Mouse (Mus musculus) limb, embryonic 12.5 days (tissue): ENCODE measurements around the gene Tagln2. TPM values are rescaled to one million over a fixed set of nuclear protein-coding genes. Genes with fewer than 3 reads are reported as not detected.
A peak's percentile ranks its signal among the peaks of the same experiment; 100 is the strongest.

Source experiments
- ATAC-seq: fragments of 200-750 bp; cut with Nextera tagmentation; 2 replicates; pipeline ENCODE4 v1.8.0; 2017; ENCODE audit warnings: low read depth, moderate TSS enrichment; ENCODE audit not compliant: insufficient number of reproducible peaks, insufficient read depth, low FRiP score, low TSS enrichment
- H3K27ac ChIP-seq: fragments of 300-500 bp; sonication (generic); 2 replicates; pipeline ENCODE4 v1.5.1; 2016; ENCODE audit warnings: mild to moderate bottlenecking, moderate library complexity
- H3K27me3 ChIP-seq: fragments of 300-500 bp; sonication (generic); 2 replicates; pipeline ENCODE4 v1.6.1; 2016; ENCODE audit warnings: mild to moderate bottlenecking, moderate library complexity
- H3K36me3 ChIP-seq: fragments of 300-500 bp; sonication (generic); 2 replicates; pipeline ENCODE4 v1.6.1; 2016; ENCODE audit warnings: mild to moderate bottlenecking, moderate library complexity
- H3K4me1 ChIP-seq: fragments of 300-500 bp; sonication (generic); replicated peaks from 2 replicates; pipeline ENCODE4 v1.6.1; 2016
- H3K4me2 ChIP-seq: fragments of 300-500 bp; sonication (generic); 2 replicates; pipeline ENCODE4 v1.6.1; 2016; ENCODE audit warnings: mild to moderate bottlenecking, moderate library complexity
- H3K4me3 ChIP-seq: fragments of 300-500 bp; sonication (generic); replicated peaks from 2 replicates; pipeline ENCODE4 v1.5.1; 2016; ENCODE audit warnings: mild to moderate bottlenecking
- H3K9ac ChIP-seq: fragments of 300-500 bp; sonication (generic); replicated peaks from 2 replicates; pipeline ENCODE4 v1.6.1; 2016; ENCODE audit warnings: mild to moderate bottlenecking, moderate library complexity
- H3K9me3 ChIP-seq: fragments of 300-500 bp; sonication (generic); 2 replicates; pipeline ENCODE4 v1.6.1; 2016; ENCODE audit warnings: mild to moderate bottlenecking, moderate library complexity
- WGBS: fragments of 180-500 bp; shearing (Covaris S2); methylation state at CpG from one replicate; pipeline ENCODE4 v1.1.7; 2016; 5-methylcytosine and 5-hydroxymethylcytosine counted together
- polyA plus RNA-seq: library from polyadenylated mRNA; unstranded; fragments of >200 nt; fragmentation: Nextera tagmentation; extraction: Ambion mirVana; gene quantifications from 2 replicates; pipeline ENCODE4 v1.2.1, GENCODE M21; 2016

Gene Tagln2
- polyA plus RNA-seq, 1 experiment from 2014 or later, result 66.4 TPM

- H3K4me2 ChIP-seq, result no peak overlapping the region
Observed at GRCm38 (mm10) chr1:172515396-172515795, 15.5 kb downstream of the Tagln2 start.

GRCm38 (mm10) chr1:172518013-172518412 is 18.2 kb downstream of the Tagln2 start:
- WGBS, result 77% methylated on average over 4 of the region's 4 CpGs
- peaks cover 17% of the 10 kb centered on the region for H3K4me1 ChIP-seq
- no peak overlapping the region for H3K4me2 ChIP-seq
- H3K27ac ChIP-seq, result no peak overlapping the region
- H3K9me3 ChIP-seq, result 0 out of 2 replicates have a peak, but pooled peaks cover 5% of the 10 kb centered on the region
- H3K9ac ChIP-seq, result no peak overlapping the region
- H3K36me3 ChIP-seq, result no peaks in the 10 kb centered on the region
- no peak overlapping the region for H3K4me3 ChIP-seq
- ATAC-seq, result no peak
- H3K27me3 ChIP-seq, result 0 out of 2 replicates have a peak, but pooled peaks cover 4% of the 10 kb centered on the region

More at GRCm38 (mm10) chr1:172515396-172515795, 15.5 kb downstream of the Tagln2 start:
- Histone ChIP-seq H3K27ac (no peak overlapping the region), H3K4me1 (peaks cover 12% of the 10 kb centered on the region; the same call in 1 of the 2 replicates), H3K27me3 (no peaks in the 10 kb centered on the region), H3K4me3 (no peak overlapping the region), H3K9me3 (0 out of 2 replicates have a peak, but pooled peaks cover 5% of the 10 kb centered on the region), H3K36me3 (no peaks in the 10 kb centered on the region), H3K9ac (no peak overlapping the region)
- WGBS, result 67% methylated on average over 1 of the region's 1 CpGs
- ATAC-seq, result no peak

- 0 out of 2 replicates have a peak, but pooled peaks cover 5% of the 10 kb centered on the region for H3K9me3 ChIP-seq
- H3K9ac ChIP-seq, result no peak overlapping the region
- no peak overlapping the region for H3K4me3 ChIP-seq
- 0 out of 2 replicates have a peak, but pooled peaks cover 4% of the 10 kb centered on the region for H3K27me3 ChIP-seq
- H3K4me2 ChIP-seq, result no peak overlapping the region
- H3K4me1 ChIP-seq, result peaks cover 15% of the 10 kb centered on the region
- no peak overlapping the region for H3K27ac ChIP-seq
- 67% methylated on average over 6 of the region's 6 CpGs for WGBS
- H3K36me3 ChIP-seq, result no peaks in the 10 kb centered on the region
- no peak for ATAC-seq
Observed at GRCm38 (mm10) chr1:172519644-172520043, 19.8 kb downstream of the Tagln2 start.

- H3K9me3 ChIP-seq, result 0 out of 2 replicates have a peak, but pooled peaks cover 5% of the 10 kb centered on the region
- H3K27ac ChIP-seq, result 0 out of 2 replicates have a peak within 1 kb of the TSS, but pooled peaks have one; percentile 0
- 5% methylated on average over 28 of the region's 28 CpGs for WGBS
- ATAC-seq, result peak; percentile 88
- H3K9ac ChIP-seq, result no peak within 1 kb of the TSS
- 0 out of 2 replicates have a peak, but pooled peaks cover 4% of the 10 kb centered on the region for H3K27me3 ChIP-seq
- H3K4me3 ChIP-seq, result peak within 1 kb of the TSS; percentile 36
- peak within 1 kb of the TSS; percentile 54 for H3K4me2 ChIP-seq
- H3K36me3 ChIP-seq, result no peaks in the 10 kb centered on the region
- H3K4me1 ChIP-seq, result peaks cover 24% of the 10 kb centered on the region
Observed at GRCm38 (mm10) chr1:172520576-172521440, 21.0 kb downstream of the Tagln2 start, which contains the start of gene Cfap45. Gene Cfap45, plus strand, starts transcription at chr1:172520801.

GRCm38 (mm10) chr1:172522524-172522923 is 22.7 kb downstream of the Tagln2 start:
- Histone ChIP-seq H3K9me3 (0 out of 2 replicates have a peak, but pooled peaks cover 2% of the 10 kb centered on the region), H3K4me2 (no peak overlapping the region), H3K36me3 (no peaks in the 10 kb centered on the region), H3K4me1 (peaks cover 27% of the 10 kb centered on the region), H3K9ac (no peak overlapping the region), H3K4me3 (no peak overlapping the region), H3K27ac (no peak overlapping the region), H3K27me3 (0 out of 2 replicates have a peak, but pooled peaks cover 7% of the 10 kb centered on the region)
- 69% methylated on average over 7 of the region's 7 CpGs for WGBS
- ATAC-seq, result no peak

- WGBS, result 65% methylated on average over 12 of the region's 12 CpGs
- H3K27me3 ChIP-seq, result 0 out of 2 replicates have a peak, but pooled peaks cover 13% of the 10 kb centered on the region
- H3K4me3 ChIP-seq, result no peak overlapping the region
- H3K36me3 ChIP-seq, result no peaks in the 10 kb centered on the region
- ATAC-seq, result no peak
- H3K4me2 ChIP-seq, result no peak overlapping the region
- H3K9ac ChIP-seq, result no peak overlapping the region
- no peak overlapping the region for H3K27ac ChIP-seq
- no peaks in the 10 kb centered on the region for H3K9me3 ChIP-seq
- peaks cover 30% of the 10 kb centered on the region for H3K4me1 ChIP-seq
Observed at GRCm38 (mm10) chr1:172523699-172524101, 23.9 kb downstream of the Tagln2 start.

- Histone ChIP-seq H3K4me3 (no peak overlapping the region), H3K27me3 (0 out of 2 replicates have a peak, but pooled peaks cover 13% of the 10 kb centered on the region), H3K4me2 (peak overlapping the region; percentile 15; the same call in 1 of the 2 replicates), H3K9ac (no peak overlapping the region), H3K9me3 (no peaks in the 10 kb centered on the region), H3K27ac (peak overlapping the region; percentile 66), H3K36me3 (no peaks in the 10 kb centered on the region), H3K4me1 (peaks cover 31% of the 10 kb centered on the region)
- 38% methylated on average over 15 of the region's 15 CpGs for WGBS
- ATAC-seq, result no peak
Observed at GRCm38 (mm10) chr1:172525027-172525764, 25.3 kb downstream of the Tagln2 start.

GRCm38 (mm10) chr1:172525971-172526370 is 26.1 kb downstream of the Tagln2 start:
- WGBS, result 69% methylated on average over 7 of the region's 7 CpGs

GRCm38 (mm10) chr1:172526380-172527081 is 26.7 kb downstream of the Tagln2 start:
- no peak overlapping the region for H3K9ac ChIP-seq
- H3K27ac ChIP-seq, result no peak overlapping the region
- no peaks in the 10 kb centered on the region for H3K9me3 ChIP-seq
- H3K4me2 ChIP-seq, result no peak overlapping the region
- peaks cover 34% of the 10 kb centered on the region for H3K4me1 ChIP-seq
- ATAC-seq, result no peak
- 75% methylated on average over 23 of the region's 23 CpGs for whole genome bisulfite sequencing
- H3K4me3 ChIP-seq, result no peak overlapping the region
- peaks cover 15% of the 10 kb centered on the region; the same call in 1 of the 2 replicates for H3K27me3 ChIP-seq
- no peaks in the 10 kb centered on the region for H3K36me3 ChIP-seq

More at GRCm38 (mm10) chr1:172525971-172526370, 26.1 kb downstream of the Tagln2 start:
- H3K4me1 ChIP-seq, result peaks cover 33% of the 10 kb centered on the region
- H3K27ac ChIP-seq, result no peak overlapping the region
- H3K9ac ChIP-seq, result no peak overlapping the region
- no peak overlapping the region for H3K4me2 ChIP-seq
- ATAC-seq, result no peak
- no peaks in the 10 kb centered on the region for H3K9me3 ChIP-seq
- H3K36me3 ChIP-seq, result no peaks in the 10 kb centered on the region
- H3K27me3 ChIP-seq, result 0 out of 2 replicates have a peak, but pooled peaks cover 13% of the 10 kb centered on the region
- H3K4me3 ChIP-seq, result no peak overlapping the region

GRCm38 (mm10) chr1:172527431-172527830 is 27.6 kb downstream of the Tagln2 start:
- no peak overlapping the region for H3K9ac ChIP-seq
- H3K27me3 ChIP-seq, result peaks cover 21% of the 10 kb centered on the region; the same call in 1 of the 2 replicates
- no peaks in the 10 kb centered on the region for H3K36me3 ChIP-seq
- no peak overlapping the region for H3K4me3 ChIP-seq
- 95% methylated on average over 10 of the region's 10 CpGs for WGBS
- no peaks in the 10 kb centered on the region for H3K9me3 ChIP-seq
- H3K4me2 ChIP-seq, result no peak overlapping the region
- H3K27ac ChIP-seq, result no peak overlapping the region
- ATAC-seq, result no peak
- H3K4me1 ChIP-seq, result peaks cover 43% of the 10 kb centered on the region
